Mouse (Mus musculus): ENCODE data around the gene Sin3b. TPM values are rescaled to one million over a fixed set of nuclear protein-coding genes. Genes with fewer than 3 reads are reported as not detected.

Sin3b gene
- polyA plus RNA-seq, 2 experiments = 162 to 211 TPM

DNA sequence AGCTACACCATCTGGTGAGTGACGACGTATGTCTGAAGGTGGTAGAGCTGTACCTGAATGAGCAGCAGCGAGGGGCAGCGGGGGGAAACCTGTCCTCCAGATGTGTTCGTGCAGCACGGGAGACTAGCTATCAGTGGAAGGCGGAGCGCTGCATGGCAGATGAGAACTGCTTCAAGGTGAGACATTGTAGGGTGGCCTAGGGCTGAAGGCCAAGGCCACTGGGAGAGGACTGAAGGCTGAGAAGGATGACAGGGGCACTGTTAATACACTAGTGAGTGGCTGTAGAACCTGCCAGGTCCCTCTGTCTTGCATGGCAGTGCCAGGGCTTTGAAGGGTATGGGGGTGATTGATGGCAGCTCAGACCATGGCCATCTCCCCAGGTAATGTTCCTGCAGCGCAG lies 30.1 kb downstream of the Sin3b start:
- no peaks in the 10 kb centered on the region for H3K27me3 ChIP-seq (ENCODE audit: control insufficient read depth, insufficient read depth, low read length)
- no peaks in the 10 kb centered on the region for H3K9me3 ChIP-seq (ENCODE audit: control insufficient read depth, low read length)
- H3K9ac ChIP-seq (ENCODE audit: low read depth, low read length, severe bottlenecking) = no peak overlapping the region
- WGBS = 97% methylated on average over 9 of the region's 9 CpGs
- no peak overlapping the region for H3K4me3 ChIP-seq (replicated peaks; ENCODE audit: low read length)
- ATAC-seq (ENCODE audit: low FRiP score, low read depth) = no peak
- H3K4me1 ChIP-seq (ENCODE audit: control insufficient read depth, insufficient read depth, low read length) = no peaks in the 10 kb centered on the region
- no peak overlapping the region for H3K4me2 ChIP-seq (replicated peaks; ENCODE audit: low read depth, low read length, severe bottlenecking)
- H3K27ac ChIP-seq (replicated peaks; ENCODE audit: low read depth, low read length) = no peak overlapping the region
- no peak for DNase-seq (ENCODE audit: low spot score)
- TF ChIP-seq POLR2A (IDR thresholded peaks at IDR 0.05; ENCODE audit: borderline replicate concordance, extremely low read depth, insufficient read depth, insufficient read length) = no peak
- peaks cover 96% of the 10 kb centered on the region for H3K36me3 ChIP-seq (ENCODE audit: control insufficient read depth, insufficient read depth, low read length)

- TF ChIP-seq POLR2A (IDR thresholded peaks at IDR 0.05; ENCODE audit: borderline replicate concordance, extremely low read depth, insufficient read depth, insufficient read length) = no peak
- WGBS = 89% methylated on average over 2 of the region's 2 CpGs
- Histone ChIP-seq H3K27ac (replicated peaks; ENCODE audit: low read depth, low read length) (no peak overlapping the region), H3K4me2 (replicated peaks; ENCODE audit: low read depth, low read length, severe bottlenecking) (no peak overlapping the region), H3K4me3 (replicated peaks; ENCODE audit: low read length) (no peak overlapping the region), H3K4me1 (ENCODE audit: control insufficient read depth, insufficient read depth, low read length) (no peaks in the 10 kb centered on the region), H3K27me3 (ENCODE audit: control insufficient read depth, insufficient read depth, low read length) (no peaks in the 10 kb centered on the region), H3K9me3 (ENCODE audit: control insufficient read depth, low read length) (no peaks in the 10 kb centered on the region), H3K9ac (ENCODE audit: low read depth, low read length, severe bottlenecking) (no peak overlapping the region), H3K36me3 (ENCODE audit: control insufficient read depth, insufficient read depth, low read length) (peaks cover 94% of the 10 kb centered on the region)
- DNase-seq (ENCODE audit: low spot score) (no peak), ATAC-seq (ENCODE audit: low FRiP score, low read depth) (no peak)
These were observed 30.7 kb downstream of the Sin3b start for GRCm38 (mm10) chr8:72753781-72754180.

GRCm38 (mm10) chr8:72756031-72756430 lies 32.9 kb downstream of the Sin3b start:
- no peak for TF ChIP-seq POLR2A (IDR thresholded peaks at IDR 0.05; ENCODE audit: borderline replicate concordance, extremely low read depth, insufficient read depth, insufficient read length)
- Histone ChIP-seq H3K4me1 (ENCODE audit: control insufficient read depth, insufficient read depth, low read length) (no peaks in the 10 kb centered on the region), H3K4me3 (replicated peaks; ENCODE audit: low read length) (no peak overlapping the region), H3K27me3 (ENCODE audit: control insufficient read depth, insufficient read depth, low read length) (no peaks in the 10 kb centered on the region), H3K4me2 (replicated peaks; ENCODE audit: low read depth, low read length, severe bottlenecking) (no peak overlapping the region), H3K9me3 (ENCODE audit: control insufficient read depth, low read length) (no peaks in the 10 kb centered on the region), H3K27ac (replicated peaks; ENCODE audit: low read depth, low read length) (no peak overlapping the region), H3K36me3 (ENCODE audit: control insufficient read depth, insufficient read depth, low read length) (peaks cover 74% of the 10 kb centered on the region), H3K9ac (ENCODE audit: low read depth, low read length, severe bottlenecking) (no peak overlapping the region)
- DNase-seq (ENCODE audit: low spot score) = no peak
- ATAC-seq (ENCODE audit: low FRiP score, low read depth) = no peak
- 93% methylated on average over 2 of the region's 2 CpGs for WGBS

GRCm38 (mm10) chr8:72756771-72757390 lies 33.8 kb downstream of the Sin3b start:
- no peaks in the 10 kb centered on the region for H3K4me1 ChIP-seq (ENCODE audit: control insufficient read depth, insufficient read depth, low read length)
- H3K4me2 ChIP-seq (replicated peaks; ENCODE audit: low read depth, low read length, severe bottlenecking) = no peak overlapping the region
- H3K27me3 ChIP-seq (ENCODE audit: control insufficient read depth, insufficient read depth, low read length) = no peaks in the 10 kb centered on the region
- no peak for DNase-seq (ENCODE audit: low spot score)
- TF ChIP-seq POLR2A (IDR thresholded peaks at IDR 0.05; ENCODE audit: borderline replicate concordance, extremely low read depth, insufficient read depth, insufficient read length) = no peak
- H3K27ac ChIP-seq (replicated peaks; ENCODE audit: low read depth, low read length) = no peak overlapping the region
- WGBS = 96% methylated on average over 35 of the region's 35 CpGs
- no peak for ATAC-seq (ENCODE audit: low FRiP score, low read depth)
- H3K9me3 ChIP-seq (ENCODE audit: control insufficient read depth, low read length) = no peaks in the 10 kb centered on the region
- H3K36me3 ChIP-seq (ENCODE audit: control insufficient read depth, insufficient read depth, low read length) = peaks cover 65% of the 10 kb centered on the region
- no peak overlapping the region for H3K4me3 ChIP-seq (replicated peaks; ENCODE audit: low read length)
- no peak overlapping the region for H3K9ac ChIP-seq (ENCODE audit: low read depth, low read length, severe bottlenecking)

DNA sequence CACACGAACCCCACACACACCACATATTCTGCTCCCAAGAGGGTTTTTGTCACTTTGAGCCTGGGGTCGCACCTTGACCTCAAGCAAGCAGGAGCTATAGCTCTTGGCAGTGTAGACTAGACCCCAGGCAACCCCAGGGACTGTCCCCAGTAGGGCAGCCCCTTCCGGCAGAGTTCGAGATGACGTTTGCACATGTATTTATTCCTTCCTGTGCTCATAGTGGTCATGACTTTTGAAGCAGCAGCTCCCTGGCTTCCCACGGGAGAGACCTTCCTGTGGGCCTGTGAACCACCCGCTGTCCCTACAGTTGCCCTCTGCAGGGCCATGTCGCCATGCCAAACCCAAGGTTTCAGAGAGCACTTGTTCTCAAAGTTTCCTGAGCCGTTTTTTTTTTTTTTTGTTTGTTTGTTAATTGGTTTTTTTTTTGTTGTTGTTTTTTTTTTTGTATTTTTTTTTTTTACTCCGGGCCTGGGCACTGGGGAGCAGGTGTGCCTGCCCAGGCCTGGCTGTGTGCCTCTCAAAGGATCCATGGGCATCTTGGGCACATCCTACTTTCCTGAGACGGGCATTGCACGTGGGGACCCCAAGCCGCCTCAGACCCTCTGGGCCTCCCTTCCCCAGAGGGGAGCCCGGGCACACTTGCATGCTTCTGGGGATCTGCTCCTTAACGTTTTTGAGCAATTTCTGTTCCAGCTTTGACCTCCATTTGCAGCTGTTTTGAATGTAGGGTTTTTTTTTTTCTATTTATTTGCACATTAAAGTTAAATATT lies 34.5 kb downstream of the Sin3b start:
- Histone ChIP-seq H3K27ac (replicated peaks; ENCODE audit: low read depth, low read length) (no peak overlapping the region), H3K36me3 (ENCODE audit: control insufficient read depth, insufficient read depth, low read length) (peaks cover 58% of the 10 kb centered on the region), H3K9ac (ENCODE audit: low read depth, low read length, severe bottlenecking) (no peak overlapping the region), H3K27me3 (ENCODE audit: control insufficient read depth, insufficient read depth, low read length) (no peaks in the 10 kb centered on the region), H3K4me3 (replicated peaks; ENCODE audit: low read length) (no peak overlapping the region), H3K9me3 (ENCODE audit: control insufficient read depth, low read length) (no peaks in the 10 kb centered on the region), H3K4me1 (ENCODE audit: control insufficient read depth, insufficient read depth, low read length) (no peaks in the 10 kb centered on the region), H3K4me2 (replicated peaks; ENCODE audit: low read depth, low read length, severe bottlenecking) (no peak overlapping the region)
- ATAC-seq (ENCODE audit: low FRiP score, low read depth) (no peak), DNase-seq (ENCODE audit: low spot score) (no peak)
- TF ChIP-seq POLR2A (IDR thresholded peaks at IDR 0.05; ENCODE audit: borderline replicate concordance, extremely low read depth, insufficient read depth, insufficient read length) = no peak
- WGBS = 91% methylated on average over 15 of the region's 15 CpGs

Data from limb, embryonic 14.5 days (tissue).